Mouse (Mus musculus): Measurements from ENCODE around the gene Serpina3m.
"Not testable (repeated sequence)": the region's sequence is repeated elsewhere in the genome, so short reads cannot be mapped to it uniquely, and the experiment has no call there.

- not testable (repeated sequence) for TF ChIP-seq ZC3H11A (IDR thresholded peaks at IDR 0.05; ENCODE audit: borderline replicate concordance, low read depth, low read length); MAFK (IDR thresholded peaks at IDR 0.05; ENCODE audit: insufficient read depth, low read depth, low read length); HCFC1 (IDR thresholded peaks at IDR 0.05; ENCODE audit: borderline replicate concordance, insufficient read depth, low read length); CHD2 (IDR thresholded peaks at IDR 0.05; ENCODE audit: low read depth, low read length); ZNF384 (IDR thresholded peaks at IDR 0.05; ENCODE audit: low read depth, low read length)
These were observed 47.7 kb downstream of the Serpina3m start for GRCm38 (mm10) chr12:104385987-104386386.

Measured in ES-E14 (cell line).